Mouse (Mus musculus): ENCODE measurements at regions not wholly inside any gene's neighbourhood (a gene's known extent, or its start where the extent isn't known, plus 50 kb on each side); places are given as distances from the start of the nearest gene placed in this dataset.

- Histone ChIP-seq H3K9ac (no peak overlapping the region), H3K4me3 (no peak overlapping the region), H3K9me3 (no peaks in the 10 kb centered on the region), H3K4me2 (no peak overlapping the region), H3K27ac (no peak overlapping the region), H3K4me1 (no peaks in the 10 kb centered on the region), H3K27me3 (replicated peaks) (no peaks in the 10 kb centered on the region), H3K36me3 (replicated peaks) (no peaks in the 10 kb centered on the region)
- no peak for ATAC-seq (replicated peaks)
Measured at GRCm38 (mm10) chrX:64080717-64081116, 71.3 kb downstream of the Gm6760 start.

- no peak overlapping the region for H3K4me2 ChIP-seq
- H3K27me3 ChIP-seq (replicated peaks), result no peaks in the 10 kb centered on the region
- no peaks in the 10 kb centered on the region for H3K36me3 ChIP-seq (replicated peaks)
- H3K4me1 ChIP-seq, result no peaks in the 10 kb centered on the region
- H3K9me3 ChIP-seq, result no peaks in the 10 kb centered on the region
- 24% methylated on average over 1 of the region's 1 CpGs for WGBS
- no peak overlapping the region for H3K27ac ChIP-seq
- H3K4me3 ChIP-seq, result no peak overlapping the region
- no peak for ATAC-seq (replicated peaks)
- H3K9ac ChIP-seq, result no peak overlapping the region
Measured at GRCm38 (mm10) chrX:64058389-64058788, 93.6 kb downstream of the Gm6760 start.

- Histone ChIP-seq H3K27ac (no peak overlapping the region), H3K4me2 (no peak overlapping the region), H3K4me3 (no peak overlapping the region), H3K27me3 (replicated peaks) (no peaks in the 10 kb centered on the region), H3K36me3 (replicated peaks) (no peaks in the 10 kb centered on the region), H3K9me3 (no peaks in the 10 kb centered on the region), H3K9ac (no peak overlapping the region), H3K4me1 (no peaks in the 10 kb centered on the region)
- peak; percentile 80; the same call in 1 of the 2 replicates for ATAC-seq (replicated peaks)
- WGBS, result 48% methylated on average over 1 of the region's 1 CpGs
Measured at GRCm38 (mm10) chrX:64056776-64057175, 95.2 kb downstream of the Gm6760 start.

All from midbrain, embryonic 15.5 days (tissue).